Mouse (Mus musculus): ENCODE results near the gene Kcnk5.

DNA sequence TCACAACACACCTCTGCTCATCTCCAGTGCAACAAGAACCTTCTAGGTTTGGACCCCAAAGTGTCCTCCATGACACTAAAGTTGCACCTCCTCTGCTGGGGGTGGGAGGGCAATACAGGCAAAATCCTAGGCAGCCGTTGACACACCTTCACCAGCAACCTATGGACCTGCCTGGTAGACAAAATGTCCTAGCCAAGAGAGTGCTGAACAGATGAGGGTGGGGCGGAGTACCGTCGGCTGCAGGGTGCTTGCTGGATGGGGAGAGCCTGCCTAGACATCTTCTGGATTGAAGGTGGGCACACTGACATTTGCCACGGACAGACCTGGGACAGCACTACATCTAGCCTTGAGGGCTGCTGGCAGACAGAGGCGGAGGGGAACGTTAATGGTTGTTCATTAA lies 17.2 kb downstream of the Kcnk5 start:
- TF ChIP-seq POLR2A (IDR thresholded peaks at IDR 0.05; ENCODE audit: insufficient read depth, low read depth, low read length): no peak
- TF ChIP-seq CTCF (IDR thresholded peaks at IDR 0.05; ENCODE audit: insufficient read depth, low read depth, low read length): no peak
